Mouse (Mus musculus) left cerebral cortex, adult 8-10 months (tissue): ENCODE data around the gene Gm5134. TPM values are rescaled to one million over a fixed set of nuclear protein-coding genes. Genes with fewer than 3 reads are reported as not detected.
"Not testable (repeated sequence)": the region's sequence is repeated elsewhere in the genome, so short reads cannot be mapped to it uniquely, and the experiment has no call there.

Experiments
- DNase-seq, 2 experiments: peaks; one replicate each; pipeline ENCODE4 v3.0.0; 2022; ENCODE audit warnings: low spot score in 2 of 2
- total RNA-seq, 4 experiments: library from RNA; stranded (reverse); gene quantifications; 2 replicates each; pipeline ENCODE4 v1.2.4; 2022

Gm5134 gene
- total RNA-seq, 4 experiments from 2014 or later = 0.27 TPM; not detected in 3

DNA sequence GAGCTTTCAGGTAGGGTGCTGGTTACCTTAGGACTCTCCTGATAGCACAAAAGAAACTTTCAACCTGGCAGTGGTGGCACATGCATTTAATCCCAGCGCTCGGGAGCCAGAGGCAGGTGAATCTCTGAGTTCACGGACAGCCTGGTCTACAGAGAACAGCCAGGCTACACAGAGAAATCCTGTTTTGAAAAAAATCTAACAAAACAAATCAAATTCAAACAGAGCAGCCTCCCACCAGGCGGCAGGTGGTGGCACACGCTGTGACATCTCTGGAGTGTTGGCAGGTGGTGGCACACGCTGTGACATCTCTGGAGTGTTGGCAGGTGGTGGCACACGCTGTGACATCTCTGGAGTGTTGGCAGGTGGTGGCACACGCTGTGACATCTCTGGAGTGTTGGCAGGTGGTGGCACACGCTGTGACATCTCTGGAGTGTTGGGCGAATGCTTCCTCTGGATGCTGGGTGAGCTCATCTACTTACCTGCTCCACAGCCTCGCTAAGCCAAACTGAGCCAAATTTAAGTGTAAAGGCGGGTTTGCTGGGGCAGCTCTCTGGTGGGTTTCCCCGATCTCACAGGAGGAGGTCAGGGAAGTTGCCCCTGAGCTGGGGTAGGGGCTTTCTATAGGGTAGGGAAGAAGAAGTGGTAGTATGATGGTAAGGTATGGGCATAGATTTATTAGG is 40.4 kb downstream of the Gm5134 start:
- DNase-seq = not testable (repeated sequence)

- DNase-seq = no peak
These were observed 41.1 kb downstream of the Gm5134 start for GRCm38 (mm10) chr10:75995463-75995862.

DNA sequence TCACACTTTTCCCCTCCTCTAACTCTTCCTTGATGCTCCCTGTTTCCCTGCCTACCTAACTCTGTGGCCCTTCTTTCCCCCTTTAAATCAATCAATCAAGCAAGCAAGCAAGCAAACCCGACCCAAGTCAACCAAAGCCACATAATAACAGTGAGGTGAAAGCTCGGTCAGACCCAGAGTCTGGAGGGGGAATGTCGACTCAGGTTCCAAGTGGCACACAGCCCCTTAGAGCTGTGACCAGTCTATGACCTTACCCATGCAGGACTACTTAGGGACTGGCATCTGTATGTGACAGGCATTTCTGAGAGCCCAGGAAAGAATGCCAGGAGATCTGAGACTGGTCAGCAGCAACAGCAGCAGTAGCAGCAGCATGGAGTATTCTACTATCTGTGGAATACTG is 42.0 kb downstream of the Gm5134 start:
- no peak for DNase-seq

DNA sequence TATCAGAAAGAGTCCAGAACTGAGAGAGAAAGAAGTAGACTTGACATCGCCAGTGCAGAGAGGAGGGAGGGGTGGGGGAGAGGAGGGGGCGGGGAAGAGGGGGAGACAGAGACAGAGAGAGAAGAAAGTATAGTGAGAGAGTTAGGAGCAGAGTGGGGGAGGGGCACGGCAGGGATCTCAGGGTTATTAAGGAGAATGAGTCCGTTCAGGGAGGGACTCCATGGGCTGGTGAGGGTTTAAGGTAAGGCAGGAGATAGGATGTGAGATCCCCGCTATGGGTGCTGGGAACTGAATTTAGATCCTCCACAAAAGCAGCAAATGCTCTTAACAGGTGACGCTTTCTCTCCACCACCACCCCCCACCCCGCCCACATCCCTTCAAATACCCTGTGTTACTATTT is 46.8 kb downstream of the Gm5134 start:
- no peak for DNase-seq

GRCm38 (mm10) chr10:76002101-76002521 is 47.8 kb downstream of the Gm5134 start:
- no peak for DNase-seq

- DNase-seq = no peak
These were observed 48.3 kb downstream of the Gm5134 start for GRCm38 (mm10) chr10:76002615-76003014.

GRCm38 (mm10) chr10:76003221-76003620 is 48.9 kb downstream of the Gm5134 start:
- no peak for DNase-seq

GRCm38 (mm10) chr10:76006385-76006784 is 52.1 kb downstream of the Gm5134 start:
- DNase-seq = no peak

DNA sequence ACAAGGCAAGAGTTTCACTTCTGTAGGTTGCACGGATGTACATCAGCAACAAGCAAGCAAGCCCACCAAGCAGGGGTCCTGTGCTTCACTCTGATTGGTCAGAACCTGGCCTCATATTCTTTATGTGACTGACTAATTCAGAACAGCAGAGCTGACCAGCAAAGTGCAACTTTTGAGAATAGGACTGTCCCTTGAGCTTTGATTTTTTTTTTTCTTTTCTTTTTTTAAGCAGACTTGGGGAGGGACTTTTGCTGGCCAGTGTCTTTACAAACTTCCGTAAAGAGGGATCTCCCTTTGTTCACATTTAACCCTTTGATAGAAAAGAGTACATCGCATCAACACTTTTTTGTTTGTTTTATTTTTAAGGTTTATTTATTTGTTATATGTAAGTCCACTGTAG is 55.5 kb downstream of the Gm5134 start:
- no peak for DNase-seq

DNA sequence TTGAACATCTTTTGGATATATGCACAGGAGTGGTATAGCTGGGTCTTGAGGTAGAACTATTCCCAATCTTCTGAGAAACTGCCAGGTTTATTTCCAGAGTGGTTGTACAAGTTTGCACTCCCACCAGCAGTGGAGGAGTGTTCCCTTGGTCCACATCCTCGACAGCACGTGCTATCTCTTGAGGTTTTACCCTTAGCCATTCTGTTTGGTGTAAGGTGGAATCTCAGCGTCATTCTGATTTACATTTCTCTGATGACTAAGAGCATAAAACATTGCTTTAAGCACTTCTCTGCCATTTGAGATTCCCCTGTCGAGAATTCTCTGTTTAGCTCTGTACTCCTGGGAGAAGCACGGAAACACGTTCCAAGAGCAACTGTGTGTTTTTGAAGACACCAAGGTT is 58.6 kb downstream of the Gm5134 start:
- DNase-seq = no peak

DNA sequence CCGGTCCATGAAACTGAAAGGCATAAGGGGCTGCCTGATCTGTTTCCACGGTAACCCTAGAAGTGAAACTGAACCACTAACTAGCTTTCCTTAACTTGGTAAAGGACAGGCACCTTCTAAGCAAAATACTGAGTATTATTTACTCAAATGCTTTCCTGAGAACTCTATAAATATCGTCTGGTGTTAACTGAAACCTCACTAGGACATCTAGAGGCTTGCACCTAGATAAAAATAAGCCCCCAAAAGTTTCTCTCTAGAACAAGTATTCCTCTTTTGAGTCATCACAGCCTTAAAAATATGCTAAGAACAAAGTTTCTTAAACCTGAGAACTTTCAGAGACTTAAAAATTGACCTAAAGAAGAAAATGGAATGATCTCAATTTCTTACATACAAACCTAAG is 62.6 kb downstream of the Gm5134 start:
- DNase-seq = no peak

DNA sequence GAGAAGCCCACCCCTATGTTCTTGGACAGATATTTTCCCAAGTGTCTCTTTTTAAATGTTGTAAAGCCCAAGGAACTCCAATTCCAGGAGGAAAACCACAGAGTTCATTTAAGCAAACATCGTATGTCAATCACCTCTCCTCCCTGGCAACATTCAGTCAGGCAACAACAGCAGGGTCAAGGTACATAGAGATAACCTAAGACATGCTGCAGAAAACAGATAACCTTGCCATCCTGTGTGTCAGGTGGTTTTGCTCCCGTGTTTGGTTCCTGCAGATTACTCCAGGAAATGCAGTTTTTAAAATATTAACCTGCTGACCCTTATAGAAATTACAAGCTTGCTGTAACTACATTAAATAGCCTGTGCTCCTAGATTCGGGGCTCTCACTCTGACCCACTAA is 67.4 kb downstream of the Gm5134 start:
- DNase-seq = no peak

GRCm38 (mm10) chr10:76023921-76024320 is 69.6 kb downstream of the Gm5134 start:
- no peak for DNase-seq

DNA sequence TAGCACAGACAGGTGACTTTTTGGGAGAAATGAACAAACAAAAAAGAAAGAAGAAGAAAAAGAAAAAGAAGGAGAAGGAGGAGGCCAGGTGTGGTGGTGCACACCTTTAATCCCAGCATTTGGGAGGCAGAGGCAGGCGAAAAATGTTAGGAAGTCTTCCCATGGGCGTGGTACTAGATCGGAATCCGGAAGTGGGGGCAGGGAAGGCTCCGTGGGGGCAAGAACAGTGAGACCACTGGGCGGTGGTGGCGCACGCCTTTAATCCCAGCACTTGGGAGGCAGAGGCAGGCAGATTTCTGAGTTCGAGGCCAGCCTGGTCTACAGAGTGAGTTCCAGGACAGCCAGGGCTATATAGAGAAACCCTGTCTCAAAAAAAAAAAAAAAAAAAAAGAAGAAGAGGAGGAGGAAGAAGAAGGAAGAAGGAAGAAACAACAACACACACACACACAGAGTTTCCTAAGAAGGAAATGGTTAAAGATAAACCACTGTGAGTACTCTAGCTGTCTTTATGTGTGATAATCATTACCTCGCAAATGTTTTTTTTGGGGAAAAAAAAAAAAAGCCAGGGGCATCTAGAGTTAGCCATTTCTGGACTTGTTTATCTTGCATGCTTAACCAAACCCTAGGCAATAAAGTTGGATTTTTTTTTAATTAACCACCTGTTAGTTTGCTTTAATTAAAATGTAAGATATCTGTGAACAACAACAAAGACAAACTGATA is 71.3 kb downstream of the Gm5134 start:
- DNase-seq = no peak

GRCm38 (mm10) chr10:76027127-76028015 is 73.1 kb downstream of the Gm5134 start:
- no peak for DNase-seq

- DNase-seq = no peak
These were observed 73.7 kb downstream of the Gm5134 start for GRCm38 (mm10) chr10:76028016-76028366.

- DNase-seq = no peak
These were observed 74.1 kb downstream of the Gm5134 start for GRCm38 (mm10) chr10:76028396-76028795.

DNA sequence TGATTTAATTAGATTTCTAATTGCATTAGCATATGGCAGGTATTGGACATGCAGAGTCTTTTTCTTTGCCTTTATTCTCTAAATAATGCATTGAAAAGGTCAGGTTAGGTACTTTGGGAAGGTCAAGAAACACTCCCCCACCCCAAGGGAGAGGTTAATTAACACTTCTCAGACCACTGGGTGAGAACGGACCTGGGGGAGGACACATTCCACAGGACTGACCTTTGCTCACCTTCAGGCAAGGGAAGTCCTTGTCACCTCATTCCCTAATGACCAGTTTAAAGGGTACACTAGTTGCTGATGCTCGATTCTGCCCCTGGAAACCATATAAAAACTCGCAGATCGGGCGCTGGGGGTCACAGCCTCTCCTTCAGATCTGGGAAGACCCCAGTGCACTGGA is 75.0 kb downstream of the Gm5134 start:
- no peak for DNase-seq

DNA sequence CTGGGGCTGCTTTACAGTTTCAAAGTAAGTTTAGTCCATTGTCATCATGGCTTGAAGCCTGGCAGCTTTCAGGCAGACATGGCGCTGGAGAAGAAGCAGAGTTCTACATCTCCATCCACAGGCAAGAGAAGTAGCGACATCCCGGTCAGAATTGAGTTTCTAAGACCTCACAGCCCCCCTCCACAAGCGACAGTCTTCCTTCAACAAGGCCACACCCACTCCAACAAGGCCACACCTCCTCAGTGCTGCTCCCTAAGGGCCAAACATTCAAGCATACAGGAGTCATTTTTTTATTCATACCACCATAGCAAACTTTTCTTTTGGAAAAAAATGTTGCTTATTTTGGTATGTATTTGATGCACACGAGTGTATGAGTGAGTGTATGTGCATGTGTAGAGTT is 76.2 kb downstream of the Gm5134 start:
- no peak for DNase-seq

GRCm38 (mm10) chr10:76031511-76032401 is 77.4 kb downstream of the Gm5134 start:
- DNase-seq = peak in 1 of 2 experiments; percentile 5
